Mouse (Mus musculus): ENCODE data around the gene Gpr108. TPM values are rescaled to one million over a fixed set of nuclear protein-coding genes. Genes with fewer than 3 reads are reported as not detected.

Gpr108 gene
- polyA plus RNA-seq, 1 experiment, result 43.2 TPM

DNA sequence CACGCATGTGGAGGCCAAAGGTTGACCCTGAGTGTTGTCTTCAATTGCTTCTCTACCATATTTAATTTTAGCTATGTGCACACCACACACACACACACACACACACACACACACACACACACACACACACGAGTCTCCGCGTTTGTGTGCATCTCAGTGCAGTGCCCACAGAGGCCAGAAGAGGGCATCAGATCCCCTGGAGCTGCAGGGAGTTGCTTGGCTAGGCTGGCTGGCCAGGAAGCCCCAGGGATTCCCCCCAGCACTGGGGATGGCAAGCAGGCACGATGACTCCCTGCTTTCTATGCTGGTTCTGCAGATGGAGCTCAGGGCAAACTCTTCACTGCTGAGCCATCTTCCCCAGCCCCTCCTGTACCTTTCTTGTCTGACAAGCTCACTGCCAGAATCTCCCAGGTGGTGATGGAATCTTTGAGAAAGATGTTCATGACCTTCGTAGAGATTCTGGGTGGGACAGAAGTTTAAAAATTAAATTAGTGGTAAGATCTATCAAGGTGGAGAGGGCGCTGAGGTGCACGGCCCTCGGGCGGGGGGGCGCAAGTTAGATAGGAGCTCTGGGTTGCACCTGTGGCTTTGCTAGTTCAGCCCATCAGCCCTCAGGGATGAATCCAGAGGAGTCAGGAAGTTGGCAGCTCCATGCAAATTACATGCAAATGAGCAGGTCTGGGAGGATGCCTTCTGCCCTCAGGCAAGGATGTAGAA lies 28.9 kb downstream of the Gpr108 start:
- DNase-seq (ENCODE audit: low read depth, low spot score), result no peak
- WGBS, result 22% methylated on average over 11 of the region's 11 CpGs

DNA sequence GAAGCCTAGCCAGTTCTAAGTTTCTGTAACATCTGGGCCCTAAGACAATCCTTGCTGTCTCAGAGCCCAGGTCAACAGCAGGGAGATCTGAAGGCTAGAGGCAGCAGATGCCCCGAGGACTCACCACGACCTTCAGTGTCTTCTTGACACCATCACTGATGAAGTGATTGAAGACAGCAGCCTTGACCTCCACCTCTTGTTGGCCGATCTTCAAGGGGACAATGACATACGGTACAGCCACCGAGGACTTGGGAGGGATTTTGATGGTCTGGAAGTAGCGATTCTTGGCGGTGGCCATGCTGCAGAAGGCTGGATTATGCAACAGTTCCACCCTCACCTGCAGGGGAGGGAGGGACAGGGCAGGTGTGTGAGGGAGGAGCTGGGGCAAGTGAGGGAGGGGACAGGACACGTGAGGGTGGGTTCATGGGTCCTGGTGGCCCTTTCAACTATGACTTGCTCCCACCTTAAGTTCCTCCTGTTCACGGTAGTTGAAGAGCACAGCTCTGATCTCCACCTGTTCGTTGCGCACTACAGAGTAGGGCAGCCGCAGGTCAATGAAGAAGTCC lies 29.8 kb downstream of the Gpr108 start:
- WGBS, result 71% methylated on average over 12 of the region's 12 CpGs

DNA sequence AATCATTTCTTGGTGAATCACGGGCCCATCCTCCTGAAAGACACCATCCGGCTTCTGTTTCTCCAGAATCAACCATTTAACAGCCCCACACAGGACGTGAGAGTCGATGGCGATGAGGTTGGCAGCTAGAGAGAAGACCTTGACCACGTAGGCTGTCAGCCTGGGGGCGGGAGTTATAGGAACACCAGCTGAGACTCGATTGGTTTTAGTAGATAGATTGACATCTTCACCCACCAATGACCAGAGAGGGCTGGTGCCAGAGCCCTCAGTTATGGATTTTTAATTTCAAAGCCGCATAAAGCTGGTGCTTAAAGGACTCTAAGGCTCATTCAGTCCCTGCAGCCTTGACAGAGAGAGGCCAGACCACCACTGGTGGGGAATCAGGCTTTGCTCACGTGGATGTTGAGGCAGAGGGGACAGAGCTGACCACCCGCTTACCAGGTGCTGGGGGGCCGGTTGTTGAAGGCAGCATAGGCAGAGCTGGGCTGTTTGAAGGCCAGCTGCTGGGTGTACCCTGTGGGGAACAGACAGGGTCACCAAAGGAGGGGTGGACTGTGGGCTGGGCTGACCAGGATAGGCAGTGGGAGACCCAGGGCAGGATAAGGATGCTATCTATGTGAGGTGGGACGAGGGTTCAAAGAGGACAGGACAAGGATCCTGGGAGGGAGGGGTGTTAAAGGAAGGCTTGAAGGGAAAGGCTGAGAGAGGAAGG lies 33.4 kb downstream of the Gpr108 start:
- no peak for DNase-seq (ENCODE audit: low read depth, low spot score)
- 43% methylated on average over 13 of the region's 13 CpGs for WGBS

More for the DNA sequence above, 29.8 kb downstream of the Gpr108 start:
- no peak for DNase-seq (ENCODE audit: low read depth, low spot score)

- no peak for DNase-seq (ENCODE audit: low read depth, low spot score)
- 55% methylated on average over 9 of the region's 9 CpGs for WGBS
These were observed 36.7 kb downstream of the Gpr108 start for GRCm38 (mm10) chr17:57211501-57211900.

GRCm38 (mm10) chr17:57209330-57209729 lies 38.9 kb downstream of the Gpr108 start:
- WGBS, result 54% methylated on average over 4 of the region's 4 CpGs
- DNase-seq (ENCODE audit: low read depth, low spot score), result no peak

DNA sequence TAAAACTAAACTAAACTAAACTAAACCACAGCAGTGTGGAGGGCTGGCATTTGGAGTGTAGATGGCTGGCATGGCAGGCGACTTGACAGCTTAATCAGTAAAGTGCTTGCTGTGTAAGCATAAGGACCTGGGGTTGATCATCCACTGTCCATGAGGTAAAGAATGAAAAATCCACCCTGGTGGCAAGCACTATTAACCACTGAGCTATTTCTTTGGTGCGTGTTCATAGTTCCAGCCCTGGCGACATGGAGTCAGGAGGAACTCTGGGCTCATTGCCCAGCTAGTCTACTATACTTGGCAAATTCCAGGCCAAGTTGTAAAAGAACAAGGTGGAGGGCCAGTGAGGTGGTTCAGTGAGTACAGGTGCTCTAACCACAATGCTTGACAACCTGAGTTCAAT lies 40.3 kb downstream of the Gpr108 start:
- WGBS, result 43% methylated on average over 3 of the region's 3 CpGs
- no peak for DNase-seq (ENCODE audit: low read depth, low spot score)

GRCm38 (mm10) chr17:57201841-57202724 lies 46.2 kb downstream of the Gpr108 start:
- DNase-seq (ENCODE audit: low read depth, low spot score), result no peak
- WGBS, result 42% methylated on average over 10 of the region's 10 CpGs

DNA sequence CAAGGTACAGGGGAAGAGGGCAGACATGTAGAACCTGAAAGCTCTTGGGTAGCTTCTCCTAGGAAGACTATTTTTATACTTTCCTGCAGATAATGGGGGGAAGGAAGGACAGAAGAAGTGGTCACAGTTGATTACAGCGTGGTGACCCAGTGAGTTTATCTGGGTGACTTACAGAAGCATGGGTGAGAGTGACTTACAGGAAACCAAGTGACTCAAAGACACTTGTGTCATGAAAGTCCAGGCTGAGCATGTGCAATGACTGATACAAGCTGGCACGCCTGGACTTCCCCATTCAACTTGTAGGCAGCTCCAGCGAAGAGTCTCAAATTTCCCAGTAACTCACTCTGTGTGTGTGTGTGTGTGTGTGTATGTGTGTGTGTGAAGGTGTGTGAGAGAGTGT lies 50.0 kb downstream of the Gpr108 start:
- WGBS, result 78% methylated on average over 3 of the region's 3 CpGs
- no peak for DNase-seq (ENCODE audit: low read depth, low spot score)

GRCm38 (mm10) chr17:57195326-57196010 lies 52.8 kb downstream of the Gpr108 start:
- WGBS, result 65% methylated on average over 8 of the region's 8 CpGs
- peak; percentile 14 for DNase-seq (ENCODE audit: low read depth, low spot score)

DNA sequence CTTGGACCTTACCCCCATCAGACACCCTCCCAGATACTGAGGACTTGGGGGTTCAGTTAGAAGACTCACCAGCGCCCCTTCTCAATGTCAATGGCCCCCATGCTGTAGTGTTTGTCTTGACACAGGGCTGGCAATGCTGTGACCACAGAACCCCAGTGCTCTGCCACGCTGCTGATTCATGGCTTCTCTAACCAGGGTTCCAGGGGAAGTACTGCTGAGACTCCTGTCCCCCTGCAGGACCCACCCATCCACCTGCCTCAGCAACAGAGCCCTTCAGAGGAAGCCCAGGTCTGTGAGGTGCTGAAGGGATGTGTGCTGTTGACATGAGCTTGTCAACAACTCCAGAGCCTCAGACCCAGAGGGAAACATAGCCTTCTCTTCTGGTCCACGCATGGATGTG lies 53.5 kb downstream of the Gpr108 start:
- DNase-seq (ENCODE audit: low read depth, low spot score), result no peak
- 83% methylated on average over 3 of the region's 3 CpGs for WGBS

DNA sequence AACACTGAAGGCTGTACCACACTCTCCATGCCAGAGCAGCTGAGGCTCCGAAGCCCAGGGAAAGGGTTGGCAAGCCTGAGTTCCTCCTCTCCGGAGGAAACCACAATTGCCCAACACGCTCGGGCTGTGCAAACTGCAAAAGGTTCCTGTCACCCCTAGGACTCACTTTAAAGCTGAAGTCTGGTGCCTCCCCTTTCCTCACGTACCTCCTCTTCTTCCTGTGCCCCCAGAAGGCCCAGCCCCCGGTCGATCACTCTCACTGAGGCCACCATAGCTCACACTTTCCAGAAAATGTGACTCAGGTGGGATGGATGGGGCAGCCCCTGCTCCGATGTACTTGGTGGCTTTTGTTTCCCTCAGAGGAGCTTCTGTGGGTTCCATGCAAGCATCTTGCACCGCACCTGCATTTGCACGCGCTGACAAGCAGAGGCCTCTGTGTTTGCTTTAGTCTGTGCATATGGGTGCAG lies 54.2 kb downstream of the Gpr108 start, which contains the start of gene Tnfsf14:
Gene Tnfsf14 (minus strand): TSS at position 137 of the 467 bp plus-strand sequence.
- 70% methylated on average over 11 of the region's 11 CpGs for WGBS
- DNase-seq (ENCODE audit: low read depth, low spot score), result no peak

DNA sequence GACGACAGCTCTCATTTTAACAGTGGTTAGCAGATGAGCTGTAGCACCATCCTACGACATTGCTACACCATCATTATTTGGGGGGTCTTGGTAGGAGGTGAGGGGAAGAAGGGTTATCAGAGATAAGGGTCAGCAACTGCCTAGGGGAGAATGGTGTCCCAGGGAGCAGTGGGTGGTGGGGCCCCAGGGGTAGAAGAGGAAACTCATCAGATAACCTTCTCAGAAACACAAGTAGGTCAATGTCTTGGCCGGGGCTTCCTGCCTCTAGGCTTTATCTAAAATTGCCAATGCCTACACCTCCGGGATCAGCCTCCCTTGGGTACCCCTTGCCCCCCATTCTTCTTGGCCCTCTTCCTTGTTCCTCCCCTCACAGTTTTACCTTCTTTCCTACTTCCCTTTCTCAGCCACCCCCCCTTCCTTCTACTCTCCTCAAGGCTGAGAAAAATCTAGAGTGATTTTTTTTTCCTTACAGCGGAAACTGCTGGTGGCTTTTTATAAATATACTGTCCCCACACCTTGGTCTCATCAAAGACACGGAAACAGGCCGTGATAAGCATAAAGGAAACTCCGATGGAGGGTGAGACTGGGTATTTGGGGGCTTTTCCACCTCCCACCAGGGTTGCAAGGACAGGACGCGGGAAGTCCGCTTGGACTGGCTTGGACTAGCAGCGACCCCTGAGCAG lies 59.6 kb downstream of the Gpr108 start:
- no peak for DNase-seq (ENCODE audit: low read depth, low spot score)
- 77% methylated on average over 12 of the region's 12 CpGs for WGBS

GRCm38 (mm10) chr17:57185641-57186040 lies 62.6 kb downstream of the Gpr108 start:
- WGBS, result 71% methylated on average over 2 of the region's 2 CpGs
- no peak for DNase-seq (ENCODE audit: low read depth, low spot score)

Other genes starting within 250 kb of the Gpr108 start
- gene Pspn, start 248.4 kb downstream of the Gpr108 start, polyA plus RNA-seq (2012; rRNA removed), result not detected in 2 replicates
- gene Gtf2f1, start 237.2 kb downstream of the Gpr108 start, polyA plus RNA-seq (2012; rRNA removed), result 37.4 and 43.8 TPM in 2 replicates
- not detected in 2 replicates for gene Gm17949, start 237.0 kb downstream of the Gpr108 start, polyA plus RNA-seq (2012; rRNA removed)
- 45.6 and 60.9 TPM in 2 replicates for gene Khsrp, start 216.9 kb downstream of the Gpr108 start, polyA plus RNA-seq (2012; rRNA removed)
- not detected in 2 replicates for gene Slc25a41, start 206.8 kb downstream of the Gpr108 start, polyA plus RNA-seq (2012; rRNA removed)
- gene Crb3, start 189.3 kb downstream of the Gpr108 start, polyA plus RNA-seq (2012; rRNA removed), result 175 and 198 TPM in 2 replicates
- 16.5 TPM in 2 replicates for gene Slc25a23, start 188.6 kb downstream of the Gpr108 start, polyA plus RNA-seq (2012; rRNA removed)
- 7.2 and 10.8 TPM in 2 replicates for gene Dennd1c, start 169.9 kb downstream of the Gpr108 start, polyA plus RNA-seq (2012; rRNA removed)
- gene Tubb4a, start 160.7 kb downstream of the Gpr108 start, polyA plus RNA-seq (2012; rRNA removed), result 3.2 and 4.2 TPM in 2 replicates
- gene Tnfsf9, start 143.1 kb downstream of the Gpr108 start, polyA plus RNA-seq (2012; rRNA removed), result 3.3 and 3.5 TPM in 2 replicates
- 0.23 and 0.27 TPM in 2 replicates for gene Cd70, start 98.7 kb downstream of the Gpr108 start, polyA plus RNA-seq (2012; rRNA removed)
- 0.92 and 1.1 TPM in 2 replicates for gene Tnfsf14, start 54.3 kb downstream of the Gpr108 start, polyA plus RNA-seq (2012; rRNA removed)
- 72.7 and 75.6 TPM in 2 replicates for gene C3, start 20.3 kb downstream of the Gpr108 start, polyA plus RNA-seq (2012; rRNA removed)
- gene Trip10, start 1.0 kb upstream of the Gpr108 start, polyA plus RNA-seq (2012; rRNA removed), result 26.4 and 28.5 TPM in 2 replicates
- gene Vav1, start 30.7 kb upstream of the Gpr108 start, polyA plus RNA-seq (2012; rRNA removed), result 8.8 and 9.4 TPM in 2 replicates
- 5.3 and 10.5 TPM in 2 replicates for gene Adgre1, start 110.2 kb upstream of the Gpr108 start, polyA plus RNA-seq (2012; rRNA removed)

All from large intestine, adult 2 months (tissue).